Mouse (Mus musculus): Measurements from ENCODE around the gene Trmt2b.
A peak's percentile ranks its signal among the peaks of the same experiment; 100 is the strongest.
"Not testable (repeated sequence)": the region's sequence is repeated elsewhere in the genome, so short reads cannot be mapped to it uniquely, and the experiment has no call there.

Trmt2b gene

DNA sequence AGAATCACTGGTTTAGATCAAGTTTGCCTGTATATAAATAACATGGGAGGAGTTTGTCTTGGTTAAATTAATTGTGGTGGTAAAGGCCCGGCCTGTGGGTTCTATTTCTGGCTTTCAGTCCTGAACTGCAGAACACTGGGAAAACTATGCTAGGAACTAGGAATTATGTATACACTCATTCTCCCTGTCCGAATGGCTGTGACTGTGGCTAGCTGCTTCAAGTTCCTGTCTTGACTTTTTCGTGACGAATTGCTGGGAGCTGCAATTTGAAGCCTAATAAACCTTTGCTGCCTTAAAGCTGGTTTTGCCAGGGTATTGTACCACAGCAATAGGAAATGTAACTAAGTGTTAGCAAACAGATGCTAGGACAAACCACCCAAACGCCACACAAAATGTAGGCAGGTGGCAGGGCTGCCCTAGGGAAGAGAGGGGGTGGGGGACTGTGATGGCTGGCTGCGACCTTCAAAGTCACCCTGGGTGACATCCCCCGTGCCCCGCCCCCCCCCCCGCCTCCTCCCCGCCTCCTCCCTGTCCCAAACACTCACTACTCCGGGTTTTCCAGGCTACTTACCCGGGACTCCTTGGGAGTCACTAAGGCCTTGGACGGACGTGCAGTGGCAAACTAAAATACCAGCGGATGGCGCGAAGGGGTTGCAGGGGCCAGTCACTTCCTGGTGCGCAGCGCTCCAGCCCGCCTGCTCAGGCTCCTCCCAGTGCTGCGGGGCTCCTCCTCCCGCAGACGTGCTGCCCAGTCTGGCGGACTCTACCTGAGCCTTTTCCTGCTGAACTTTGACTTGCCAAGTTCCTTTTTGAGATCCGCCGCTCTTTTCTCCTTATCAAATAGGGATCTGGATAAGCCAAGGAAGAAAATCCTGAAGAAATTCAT, at the start of gene Trmt2b:
Trmt2b (minus strand) TSS at position 710 of the 886 bp plus-strand sequence.
- peak; percentile 70 for DNase-seq (ENCODE audit: low read depth, low spot score)

DNA sequence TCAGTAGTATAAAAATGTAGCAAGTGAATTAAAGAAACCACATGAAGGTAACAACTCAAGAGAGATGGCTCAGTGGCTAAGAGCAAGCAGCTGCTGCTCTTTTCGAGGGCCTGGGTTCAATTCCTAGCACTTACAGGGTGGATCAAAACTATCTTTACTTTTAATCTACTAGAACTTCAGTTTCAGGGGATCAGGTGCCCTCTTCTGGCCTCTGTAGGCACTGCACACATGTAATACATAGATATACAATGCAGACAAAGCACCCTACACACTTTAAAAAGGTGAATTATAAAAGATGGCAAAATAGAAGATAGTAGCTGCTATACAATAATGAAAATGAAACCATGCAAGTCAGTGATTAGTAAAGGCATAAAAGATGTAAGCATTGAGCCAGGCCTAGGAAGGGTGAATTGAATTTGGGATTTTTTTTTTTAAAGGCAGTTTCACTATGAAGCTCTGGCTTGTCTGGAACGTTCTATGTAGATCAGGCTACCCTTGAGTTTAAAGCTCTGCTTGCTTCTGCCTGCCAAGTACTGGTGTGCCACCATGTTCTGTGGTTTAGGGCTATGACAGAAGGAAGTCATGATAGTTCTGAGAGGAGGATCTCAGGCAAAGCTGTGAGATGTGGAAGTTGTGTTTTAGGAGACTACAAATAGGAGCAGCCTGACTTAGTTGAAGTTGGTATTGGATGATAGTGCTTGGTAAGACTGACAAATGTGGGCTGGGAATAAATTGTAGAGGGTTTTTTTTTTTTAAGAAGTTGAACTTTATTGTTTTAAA, 42.6 kb upstream of the Trmt2b start:
- peak; percentile 30 for DNase-seq (ENCODE audit: low read depth, low spot score)

DNA sequence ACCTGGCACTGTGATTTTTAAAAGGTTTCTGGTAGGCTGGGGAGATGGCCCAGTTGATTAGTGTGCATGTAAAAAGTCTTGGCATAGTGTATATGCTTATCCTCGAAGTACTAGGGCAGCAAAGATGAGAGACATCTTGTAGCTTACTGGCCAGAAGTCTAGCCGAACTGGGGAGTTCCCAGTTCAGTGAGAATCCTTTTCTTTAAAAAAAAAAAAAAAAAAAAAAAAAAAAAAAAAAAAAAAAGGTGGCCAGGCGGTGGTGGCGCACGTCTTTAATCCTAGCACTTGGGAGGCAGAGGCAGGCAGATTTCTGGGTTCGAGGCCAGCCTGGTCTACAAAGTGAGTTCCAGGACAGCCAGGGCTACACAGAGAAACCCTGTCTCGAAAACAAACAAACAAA, 34.4 kb upstream of the Trmt2b start:
- not testable (repeated sequence) for DNase-seq (ENCODE audit: low read depth, low spot score)

DNA sequence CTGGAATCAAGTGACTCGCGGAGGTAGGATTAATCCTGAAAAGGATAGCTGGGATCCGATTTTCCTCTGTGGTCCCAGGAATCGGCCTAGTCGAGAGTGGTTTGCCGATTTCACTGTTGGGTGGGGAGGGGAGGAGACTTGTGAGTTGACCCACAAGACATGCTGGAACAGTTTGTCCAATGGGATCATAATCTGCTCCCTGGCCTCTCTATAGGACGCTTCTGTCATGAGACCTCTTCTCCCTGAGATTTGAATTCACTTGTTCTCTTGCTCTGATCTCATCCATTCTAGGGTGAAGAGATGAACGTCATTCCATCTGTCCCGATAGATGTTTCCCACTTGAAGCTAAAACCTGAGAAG, 31.5 kb upstream of the Trmt2b start:
- DNase-seq (ENCODE audit: low read depth, low spot score), result peak; percentile 70

DNA sequence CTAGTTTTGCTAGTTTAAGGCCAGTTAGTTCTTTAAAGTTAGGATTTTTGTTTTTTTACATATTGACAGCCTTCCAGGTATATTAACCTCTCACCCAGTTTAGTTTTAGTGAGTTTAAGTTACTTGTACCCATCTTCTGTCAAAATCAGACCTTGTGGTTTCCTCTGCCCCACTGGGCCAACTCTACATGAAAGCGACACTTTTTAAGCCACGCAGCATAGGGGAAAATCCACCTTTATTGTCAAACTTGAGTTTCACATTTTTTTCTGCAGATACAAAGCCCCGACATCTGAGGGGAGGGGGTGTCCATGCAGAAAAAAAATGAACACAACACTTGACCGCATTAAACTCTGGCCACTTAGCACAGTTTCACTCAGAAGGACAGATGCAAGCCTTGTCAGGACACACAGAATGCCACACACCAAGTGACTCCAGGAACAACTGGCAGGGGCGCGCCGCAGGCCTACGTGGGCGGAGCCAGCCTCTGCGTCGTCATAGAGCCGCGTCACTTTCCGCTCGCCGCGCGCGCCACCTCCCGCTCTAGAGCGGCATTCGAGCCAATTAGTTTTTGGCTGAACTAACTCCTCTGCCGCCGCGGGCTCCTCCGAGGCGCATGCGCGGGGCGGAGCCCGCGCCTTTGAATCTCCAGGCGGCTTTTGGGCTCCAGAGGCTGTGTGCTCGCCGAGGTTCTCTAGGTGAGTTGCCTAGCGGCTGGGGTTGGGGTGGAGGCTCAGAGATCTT, 30.9 kb upstream of the Trmt2b start, which contains the start of gene Cenpi:
Cenpi (plus strand) TSS at position 551 of the 741 bp plus-strand sequence.
- peak; percentile 86 for DNase-seq (ENCODE audit: low read depth, low spot score)

DNA sequence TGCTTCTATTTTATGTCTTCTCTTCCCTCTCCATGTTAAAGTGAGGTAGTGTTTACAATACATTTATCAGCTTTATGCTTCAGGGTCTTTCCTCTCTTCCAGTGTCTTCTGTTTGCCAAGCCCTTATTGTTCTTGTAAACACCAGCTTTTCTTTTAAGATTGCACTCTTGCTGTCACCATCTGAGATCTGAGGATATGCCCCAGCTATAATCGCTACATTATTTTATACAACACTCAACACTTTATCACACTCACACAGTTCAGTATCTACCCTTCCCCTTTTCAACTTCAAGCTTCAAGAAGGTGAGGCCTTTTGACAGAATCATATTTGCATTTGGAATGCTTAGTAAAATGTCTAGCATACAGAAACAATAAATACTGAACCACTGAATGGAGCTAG, 26.5 kb upstream of the Trmt2b start:
- DNase-seq (ENCODE audit: low read depth, low spot score), result no peak

DNA sequence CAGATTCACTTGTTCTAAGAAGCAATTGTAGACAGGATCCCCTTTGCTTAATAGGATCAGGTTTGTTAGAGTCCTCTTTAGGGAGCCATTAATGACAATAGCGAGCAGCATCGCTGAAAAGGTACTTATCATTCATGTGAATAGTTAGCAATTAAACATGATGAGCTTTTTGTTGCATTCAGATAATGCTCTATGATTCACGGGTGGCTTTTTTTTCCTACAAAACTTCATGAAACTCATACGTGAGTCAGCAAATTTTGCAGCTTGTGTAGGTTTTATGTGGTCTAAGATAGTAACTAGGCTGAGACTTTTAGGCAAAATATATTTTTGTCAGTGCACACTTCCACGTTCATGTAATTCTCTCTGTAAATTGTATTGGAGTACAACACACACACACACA, 23.4 kb upstream of the Trmt2b start:
- DNase-seq (ENCODE audit: low read depth, low spot score), result no peak

DNA sequence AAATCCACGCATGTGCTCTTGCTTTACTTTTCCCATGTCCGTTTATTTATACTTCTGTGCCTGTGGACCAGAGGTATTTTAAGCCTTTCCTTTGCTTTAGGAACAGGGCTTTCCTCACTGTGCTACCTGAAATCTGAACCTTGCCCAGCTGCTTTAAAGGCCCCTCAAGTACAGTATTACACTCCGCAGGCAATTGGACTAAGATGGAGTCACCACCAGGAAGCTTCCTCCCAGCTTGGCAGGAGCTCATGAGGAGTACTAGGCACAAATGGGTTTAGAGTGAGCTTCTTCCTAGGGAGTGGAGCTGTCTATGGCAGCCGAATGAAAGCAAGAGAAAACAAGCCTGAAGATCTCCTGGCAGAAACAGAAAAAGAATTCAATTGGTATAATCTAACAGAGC, 20.4 kb upstream of the Trmt2b start:
- no peak for DNase-seq (ENCODE audit: low read depth, low spot score)

DNA sequence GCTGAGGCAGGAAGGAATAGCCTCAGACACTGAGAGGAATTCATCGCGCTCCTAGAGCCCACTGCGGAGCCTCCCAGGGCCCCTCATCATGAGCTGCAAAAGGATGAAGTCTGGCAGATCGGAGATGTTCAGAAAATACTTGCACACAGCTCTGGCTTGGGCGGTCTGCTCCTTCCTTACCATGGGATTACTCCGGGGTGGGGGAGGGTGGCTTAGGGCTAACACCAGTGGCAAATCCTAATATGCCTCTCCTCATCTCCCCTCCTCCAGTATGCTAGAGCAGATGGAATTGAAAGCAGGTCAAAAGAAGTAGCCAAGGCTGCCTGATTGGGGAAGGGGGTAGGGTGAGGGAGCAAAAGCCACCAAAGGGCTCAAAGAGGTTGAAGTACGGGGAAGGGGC, 20.0 kb upstream of the Trmt2b start:
- peak; percentile 4 for DNase-seq (ENCODE audit: low read depth, low spot score)

DNA sequence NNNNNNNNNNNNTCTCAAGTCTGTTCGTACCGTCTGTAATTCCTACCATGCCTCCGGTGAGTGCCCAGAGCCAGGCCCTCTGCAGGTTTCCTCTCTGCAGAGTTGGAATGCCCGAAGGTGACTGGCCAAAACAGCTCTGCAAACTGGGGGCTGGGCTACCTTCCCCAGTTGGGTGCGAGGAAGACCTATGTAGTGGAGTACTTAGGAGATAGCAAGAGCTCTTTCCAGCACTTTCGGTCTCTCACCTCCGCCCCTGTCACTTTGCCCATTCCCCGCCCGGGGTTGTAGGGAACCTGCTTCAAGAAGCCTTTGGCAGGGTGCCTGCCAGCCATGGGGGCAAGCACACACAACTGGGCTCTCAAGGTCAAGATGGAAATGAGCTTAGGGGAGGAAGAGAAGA, 19.5 kb upstream of the Trmt2b start:
- no peak for DNase-seq (ENCODE audit: low read depth, low spot score)

DNA sequence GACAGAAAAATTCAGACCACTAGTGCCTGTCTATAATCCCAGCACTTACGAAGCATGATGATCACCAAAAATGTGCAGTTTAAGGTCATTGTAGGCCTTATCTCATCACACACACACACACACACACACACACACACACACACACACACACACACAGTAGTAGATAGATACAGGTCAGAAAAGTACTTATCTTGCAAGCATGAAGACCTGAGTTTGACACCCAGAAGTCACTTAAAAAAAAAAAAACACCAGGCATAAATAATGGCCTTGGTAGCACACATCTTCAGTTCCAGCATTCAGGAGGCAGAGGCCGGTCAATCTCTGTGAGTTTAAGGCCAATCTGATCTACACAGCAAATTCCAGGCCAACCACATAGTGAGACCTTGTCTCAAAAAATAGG, 10.5 kb upstream of the Trmt2b start:
- DNase-seq (ENCODE audit: low read depth, low spot score), result no peak

DNA sequence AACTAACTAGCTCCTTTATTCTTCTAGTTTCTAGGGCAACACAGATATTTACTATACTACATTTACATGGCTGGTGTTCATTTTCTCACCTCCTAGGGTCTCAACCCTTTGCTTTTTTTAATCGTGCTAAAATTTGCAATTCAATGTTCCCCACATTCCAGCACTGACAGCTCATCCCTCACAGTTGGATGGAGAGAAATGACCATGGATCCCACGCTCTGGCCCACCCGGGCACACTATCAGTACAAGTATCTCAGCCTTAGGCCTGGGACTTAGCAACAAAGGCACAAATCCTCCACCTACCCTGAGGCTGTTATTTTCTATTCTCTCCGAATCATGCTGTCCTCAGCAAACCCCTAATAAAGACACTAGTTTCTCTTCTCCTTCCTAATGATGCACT, 9.0 kb upstream of the Trmt2b start:
- DNase-seq (ENCODE audit: low read depth, low spot score), result no peak

DNA sequence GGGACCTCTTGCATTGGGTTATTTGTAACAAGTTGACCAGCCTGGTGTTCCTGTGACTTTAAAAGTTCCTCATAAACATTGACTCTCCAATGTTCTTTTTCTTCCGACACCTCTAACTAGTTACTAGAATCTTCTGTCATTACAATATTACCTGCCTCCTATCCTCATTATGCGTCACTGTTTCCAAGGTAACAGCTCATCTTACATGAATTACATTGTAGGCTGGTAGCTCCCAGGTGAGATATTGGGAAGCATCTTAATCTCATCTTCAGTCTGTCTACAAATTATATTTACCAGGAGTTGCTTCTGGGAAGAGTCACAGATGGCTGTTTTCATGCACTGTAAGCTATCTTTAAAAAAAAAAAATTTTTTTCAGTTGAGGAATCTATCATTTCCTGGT, 8.3 kb upstream of the Trmt2b start:
- no peak for DNase-seq (ENCODE audit: low read depth, low spot score)

DNA sequence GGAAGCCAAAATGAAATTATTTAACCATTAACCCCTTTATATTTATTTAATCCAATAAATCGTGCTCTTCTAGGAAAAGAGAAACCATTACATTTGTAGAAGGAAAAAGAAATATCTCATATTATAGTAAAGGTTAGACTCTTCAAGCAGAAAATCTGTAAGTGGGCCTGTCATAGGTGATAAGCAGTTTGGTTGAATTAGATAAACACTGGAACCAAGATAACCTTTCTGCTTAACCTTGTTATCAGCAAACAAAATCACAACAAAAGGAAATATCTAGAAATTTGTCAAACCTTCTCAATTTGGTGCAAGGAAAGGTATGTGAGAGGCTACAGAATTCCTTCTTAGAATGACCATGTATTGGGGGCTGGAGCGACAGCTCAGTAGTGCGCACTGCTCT, 3.7 kb upstream of the Trmt2b start:
- DNase-seq (ENCODE audit: low read depth, low spot score), result no peak

DNA sequence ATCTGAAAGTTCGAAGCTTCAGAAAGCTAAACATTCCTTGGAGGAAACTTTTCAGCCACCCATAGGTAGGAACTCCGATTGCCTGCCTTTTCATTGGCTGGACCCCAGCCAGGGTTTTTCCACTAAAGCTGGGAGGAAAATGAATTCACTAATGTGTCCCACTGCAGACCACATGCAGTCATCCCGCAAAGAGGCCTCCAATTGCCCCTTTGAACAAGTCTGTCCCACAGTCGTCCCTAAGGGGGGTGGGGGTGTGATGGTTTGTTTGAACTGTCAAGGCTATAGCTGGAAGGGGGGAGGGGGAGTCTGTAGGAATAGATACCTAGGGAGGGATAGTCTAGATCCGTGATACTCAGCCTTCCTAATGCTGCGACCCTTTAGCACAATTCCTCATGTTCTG, 1.1 kb downstream of the Trmt2b start:
- DNase-seq (ENCODE audit: low read depth, low spot score), result no peak

DNA sequence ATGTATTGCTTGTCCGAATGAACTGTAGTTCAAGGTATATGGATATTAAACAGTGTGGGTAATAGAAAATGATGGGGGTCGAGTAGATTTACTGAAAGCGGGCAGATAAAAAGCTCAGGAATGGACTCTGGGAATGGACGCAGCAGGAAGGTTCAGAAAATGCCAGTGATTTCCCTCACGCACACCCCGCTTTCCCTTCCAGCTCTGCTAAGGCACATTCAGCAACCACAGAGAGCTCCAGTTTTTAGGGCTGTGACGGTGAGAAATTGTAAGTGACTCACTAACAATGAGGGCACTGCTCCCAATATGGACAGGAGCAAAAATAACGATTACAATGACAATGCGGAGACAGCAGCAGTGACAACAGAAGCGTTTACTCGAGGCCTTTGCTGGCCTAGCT, 14.7 kb downstream of the Trmt2b start:
- no peak for DNase-seq (ENCODE audit: low read depth, low spot score)

DNA sequence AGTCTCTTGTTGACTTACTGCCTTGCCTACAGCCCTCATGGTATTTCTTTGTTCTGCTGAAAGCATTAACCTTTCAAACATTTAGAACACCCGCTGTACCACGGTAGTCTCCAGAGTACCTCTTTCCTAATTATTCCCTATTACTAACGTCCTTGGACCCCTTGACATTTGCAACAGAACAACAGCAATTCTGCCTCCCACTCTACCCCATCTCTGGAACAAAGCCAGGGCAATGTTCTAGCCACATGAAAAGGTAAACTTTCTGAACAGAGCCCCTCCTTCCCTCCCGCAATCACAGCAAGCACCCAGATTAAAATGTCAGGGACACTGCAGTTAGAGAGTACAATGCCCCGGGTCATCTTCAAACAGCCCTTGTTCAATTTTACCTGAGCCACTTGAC, 15.6 kb downstream of the Trmt2b start:
- DNase-seq (ENCODE audit: low read depth, low spot score), result peak; percentile 54

DNA sequence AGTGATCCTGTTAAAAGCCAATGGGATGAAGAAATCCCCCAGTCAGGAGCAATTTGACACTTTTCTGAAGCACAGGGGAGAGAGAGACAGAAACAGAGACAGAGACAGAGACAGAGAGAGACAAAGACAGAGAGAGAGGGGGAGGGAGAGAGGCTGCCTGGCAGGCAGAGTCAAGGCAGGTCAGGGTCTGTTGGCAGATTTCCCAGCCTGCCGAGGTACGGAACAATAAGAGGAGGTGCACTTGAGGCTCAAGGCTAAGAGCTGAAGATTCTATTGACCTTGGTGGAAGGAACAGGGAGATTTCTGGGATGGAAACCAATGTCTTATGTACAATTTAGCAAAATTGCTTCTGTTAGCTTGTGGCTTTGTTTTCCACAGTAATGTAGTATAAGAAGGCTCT, 28.6 kb downstream of the Trmt2b start:
- no peak for DNase-seq (ENCODE audit: low read depth, low spot score)

DNA sequence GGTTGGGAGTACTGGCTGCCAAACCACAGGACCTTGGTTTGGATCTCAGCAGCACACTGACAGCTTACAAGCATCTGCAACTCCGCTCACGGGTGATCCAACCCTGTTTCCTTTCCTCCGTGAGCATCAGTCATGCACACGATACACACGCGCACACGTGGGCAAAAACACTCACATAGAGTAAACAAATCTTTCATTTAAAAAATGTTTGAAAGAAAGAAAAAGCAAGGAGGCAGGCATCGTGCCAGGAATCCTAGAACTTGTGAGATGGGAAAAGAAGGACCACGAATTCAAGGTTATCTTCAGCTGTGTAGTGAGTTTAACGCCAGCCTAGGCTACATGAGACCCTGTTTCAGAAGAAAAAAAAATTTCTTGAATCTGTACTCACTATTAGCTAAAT, 30.8 kb downstream of the Trmt2b start:
- no peak for DNase-seq (ENCODE audit: low read depth, low spot score)

DNA sequence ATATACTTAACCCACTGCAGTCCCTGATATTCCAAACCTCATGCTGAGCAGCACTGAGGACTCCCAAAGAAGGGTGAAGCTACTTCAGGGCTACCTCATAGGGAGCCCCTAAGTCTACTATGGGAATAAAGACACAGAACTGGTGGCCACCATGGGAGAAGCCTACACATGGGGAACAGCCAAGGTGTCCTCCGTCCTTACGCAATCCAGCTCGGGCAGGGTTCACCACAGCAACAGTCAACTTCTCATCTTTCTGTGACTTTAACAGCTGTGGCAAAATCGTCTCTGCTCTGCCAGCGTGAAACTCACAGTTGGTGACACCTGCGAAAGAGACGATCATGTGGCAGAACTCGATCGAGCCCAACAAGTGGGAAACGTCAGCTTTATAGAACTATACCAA, 38.5 kb downstream of the Trmt2b start:
- DNase-seq (ENCODE audit: low read depth, low spot score), result no peak

DNA sequence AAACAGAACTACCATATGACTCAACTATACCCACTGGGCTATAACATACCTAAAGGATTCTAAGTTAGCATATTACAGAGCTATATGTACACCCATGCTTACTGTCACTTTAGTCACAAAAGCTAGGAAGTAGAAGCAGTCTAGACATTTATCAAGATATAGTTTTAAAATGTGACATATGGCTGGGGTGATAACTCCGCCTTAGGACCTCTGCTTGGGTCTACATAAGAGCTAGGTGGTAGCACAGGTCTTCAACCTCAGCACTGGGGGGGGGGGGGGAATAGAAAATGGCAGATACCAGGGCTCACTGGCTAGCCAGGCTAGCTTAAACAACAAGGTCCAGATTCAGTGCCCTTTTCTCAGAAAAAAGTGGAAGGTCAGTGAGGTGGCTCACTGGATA, 43.7 kb downstream of the Trmt2b start:
- DNase-seq (ENCODE audit: low read depth, low spot score), result no peak

DNA sequence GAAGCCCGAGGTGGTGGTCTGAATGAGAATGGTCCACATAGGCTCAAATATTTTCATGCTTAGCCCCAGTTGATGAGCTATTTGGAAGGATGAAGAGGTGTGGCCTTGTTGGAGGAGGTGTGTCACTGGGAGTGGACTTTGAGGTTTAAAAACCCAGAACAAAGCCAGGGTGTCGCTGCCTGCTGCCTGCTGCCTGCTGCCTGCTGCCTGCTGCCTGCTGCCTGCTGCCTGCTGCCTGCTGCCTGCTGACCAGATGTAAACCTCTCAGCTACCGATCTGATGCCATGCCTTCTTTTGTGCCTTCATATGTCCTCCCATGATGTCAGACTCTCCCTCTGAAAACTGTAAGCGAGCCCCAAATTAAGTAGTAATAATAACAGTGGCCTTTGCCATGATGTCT, 54.9 kb downstream of the Trmt2b start, which contains the start of gene Nox1:
Nox1 (minus strand) TSS at position 101 of the 400 bp plus-strand sequence.
- no peak for DNase-seq (ENCODE audit: low read depth, low spot score)
